ENCODE assay signal across 26 mouse cellular contexts in genomic region chr7:115076781-115077180, GRCm38 (mm10).
"Had no signal": no experiment of that assay in that cellular context is flagged by ENCODE, and none has a peak within 500 bp of the region (broad histone marks: within the 10 kb centered on the region; RNA-seq: fewer than 3 reads in every experiment).

No protein-coding gene starts in this region.

- ATAC-seq: hindbrain, postnatal 0 days; intestine, embryonic 16.5 days had no signal

- H3K36me3 ChIP-seq: heart, embryonic 13.5 days; heart, embryonic 15.5 days; hindbrain, embryonic 13.5 days; hindbrain, embryonic 15.5 days; kidney, embryonic 15.5 days; limb, embryonic 13.5 days; limb, embryonic 15.5 days had no signal

- H3K4me3 ChIP-seq: gastrocnemius, adult 2 months; heart, adult 2 months; heart, embryonic 13.5 days; heart, embryonic 15.5 days; hindbrain, embryonic 13.5 days; hindbrain, embryonic 15.5 days; kidney, embryonic 15.5 days; limb, embryonic 13.5 days; limb, embryonic 15.5 days had no signal

- H3K9me3 ChIP-seq: heart, embryonic 13.5 days; heart, embryonic 15.5 days; hindbrain, embryonic 13.5 days; hindbrain, embryonic 15.5 days; kidney, embryonic 15.5 days; limb, embryonic 13.5 days; limb, embryonic 15.5 days had no signal

- H3K9ac ChIP-seq: heart, embryonic 13.5 days; heart, embryonic 15.5 days; hindbrain, embryonic 13.5 days; hindbrain, embryonic 15.5 days; kidney, embryonic 15.5 days; limb, embryonic 13.5 days; limb, embryonic 15.5 days had no signal

- DNase-seq: gastrocnemius, adult 2 months; gastrocnemius, postnatal 10 days; gastrocnemius, postnatal 25 days; heart, adult 11 months; heart, adult 2 months; heart, postnatal 14 days; heart, postnatal 36 days; kidney, adult 11 months; kidney, adult 2 months; kidney, adult 9 months; kidney, postnatal 14 days; kidney, postnatal 36 days; layer of hippocampus, adult 9-11 months; layer of hippocampus, postnatal 36 days; left cerebral cortex, postnatal 4 days had no signal

- H3K4me2 ChIP-seq: heart, embryonic 11.5 days; heart, embryonic 13.5 days; heart, embryonic 15.5 days; hindbrain, embryonic 13.5 days; hindbrain, embryonic 15.5 days; kidney, embryonic 15.5 days; limb, embryonic 13.5 days; limb, embryonic 15.5 days had no signal

- H3K27me3 ChIP-seq: heart, embryonic 13.5 days; heart, embryonic 15.5 days; kidney, embryonic 15.5 days; limb, embryonic 13.5 days; limb, embryonic 15.5 days had no signal

- H3K4me1 ChIP-seq: heart, embryonic 13.5 days; heart, embryonic 15.5 days; hindbrain, embryonic 13.5 days; hindbrain, embryonic 15.5 days; kidney, embryonic 15.5 days had no signal

- H3K27ac ChIP-seq: gastrocnemius, adult 2 months; heart, adult 2 months; heart, embryonic 13.5 days; heart, embryonic 15.5 days; hindbrain, embryonic 13.5 days; hindbrain, embryonic 15.5 days; hindbrain, postnatal 0 days; kidney, embryonic 15.5 days; kidney, postnatal 0 days; limb, embryonic 13.5 days; limb, embryonic 15.5 days had no signal
